Mouse (Mus musculus) megakaryocyte-erythroid progenitor cell, adult 5 weeks (primary cell): ENCODE results near the gene Mnt. TPM values are rescaled to one million over a fixed set of nuclear protein-coding genes. Genes with fewer than 3 reads are reported as not detected.

Experiments
- polyA plus RNA-seq: library from polyadenylated mRNA; stranded (reverse); fragments of >175 nt; gene quantifications from 2 replicates; pipeline ENCODE4 v1.2.3, GENCODE M21; 2012

Mnt gene
- 194 and 252 TPM in 2 replicates for polyA plus RNA-seq

DNA sequence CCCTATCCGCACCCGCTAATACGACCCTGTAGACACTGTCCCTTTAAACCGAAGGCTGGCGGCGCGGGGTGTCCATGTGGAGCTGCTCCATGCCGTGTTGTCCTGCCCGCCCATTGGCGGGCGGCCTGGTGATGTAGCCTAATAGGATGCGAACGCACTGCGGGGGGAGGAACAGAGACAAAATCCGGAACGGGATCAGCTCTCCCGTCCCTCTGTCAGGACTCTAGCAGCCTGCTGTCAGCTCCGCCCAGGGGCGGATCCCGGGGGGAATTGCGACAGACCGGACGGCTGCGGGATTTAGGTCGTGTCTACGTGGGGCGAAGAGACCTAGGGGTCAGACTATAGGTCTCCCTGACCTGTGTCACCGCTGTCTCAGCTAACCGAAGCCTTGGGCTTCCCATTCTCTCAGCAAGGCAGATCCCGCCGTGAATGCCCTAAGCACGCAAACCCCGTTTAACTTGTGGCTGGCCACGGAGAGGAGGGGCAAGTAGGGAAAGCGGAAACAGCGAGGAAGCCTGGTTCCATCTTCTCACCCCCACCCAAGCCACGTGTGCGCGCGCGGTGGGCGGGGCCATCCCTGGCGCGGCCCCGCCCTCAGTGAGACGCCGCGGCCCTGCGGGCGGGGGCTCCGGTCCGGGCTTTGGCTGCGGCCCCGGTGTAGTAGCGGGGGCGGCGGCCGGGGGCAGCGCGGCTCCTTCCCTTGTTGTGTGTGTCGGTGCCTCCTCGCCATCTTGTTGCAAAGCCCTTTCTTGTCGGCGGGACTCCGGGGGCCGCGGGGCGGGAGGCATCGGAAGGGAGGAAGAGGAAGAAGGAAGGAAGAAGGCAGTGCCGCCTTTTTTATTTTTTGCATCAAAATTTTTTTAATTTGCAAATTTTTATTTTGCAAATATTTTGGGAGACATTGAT is at the start of gene Mnt:
Gene Mnt, plus strand, starts transcription at position 665 of the 906 bp plus-strand sequence.

Other genes starting within 250 kb of the Mnt start
- 3.9 and 4.2 TPM in 2 replicates for gene Rap1gap2, start 220.0 kb upstream of the Mnt start, polyA plus RNA-seq
- 0.18 and 0.21 TPM in 2 replicates for gene Ccdc92b, start 211.3 kb upstream of the Mnt start, polyA plus RNA-seq
- gene Cluh, start 181.4 kb upstream of the Mnt start, polyA plus RNA-seq: 54.3 and 68.1 TPM in 2 replicates
- 7.4 and 8.1 TPM in 2 replicates for gene Pafah1b1, start 106.2 kb upstream of the Mnt start, polyA plus RNA-seq
- 16.2 and 17.3 TPM in 2 replicates for gene Mettl16, start 60.1 kb upstream of the Mnt start, polyA plus RNA-seq
- 11.7 and 17.1 TPM in 2 replicates for gene Sgsm2, start 66.1 kb downstream of the Mnt start, polyA plus RNA-seq
- 24.5 and 29.6 TPM in 2 replicates for gene Tsr1, start 67.2 kb downstream of the Mnt start, polyA plus RNA-seq
- 69.0 and 86.3 TPM in 2 replicates for gene Smg6, start 94.9 kb downstream of the Mnt start, polyA plus RNA-seq
- 2.2 TPM in 2 replicates for gene Srr, start 95.0 kb downstream of the Mnt start, polyA plus RNA-seq